Mouse (Mus musculus) embryonic facial prominence, embryonic 13.5 days (tissue): ENCODE data around the gene Kif18b. TPM values are rescaled to one million over a fixed set of nuclear protein-coding genes. Genes with fewer than 3 reads are reported as not detected.

ENCODE experiments used
- ATAC-seq: fragments of 200-750 bp; cut with Nextera tagmentation; 2 replicates; pipeline ENCODE4 v1.8.0; 2017; ENCODE audit warnings: low read depth; ENCODE audit not compliant: insufficient number of reproducible peaks, insufficient read depth, low FRiP score, low TSS enrichment
- H3K27ac ChIP-seq: fragments of 300-500 bp; sonication (generic); 2 replicates; pipeline ENCODE4 v1.5.1; 2015; ENCODE audit warnings: moderate library complexity, mild to moderate bottlenecking, inconsistent platforms
- H3K27me3 ChIP-seq: fragments of 300-500 bp; sonication (generic); 2 replicates; pipeline ENCODE4 v1.6.1; 2015; ENCODE audit warnings: mild to moderate bottlenecking, inconsistent platforms
- H3K36me3 ChIP-seq: fragments of 300-500 bp; sonication (generic); 2 replicates; pipeline ENCODE4 v1.6.1; 2015; ENCODE audit warnings: mild to moderate bottlenecking, inconsistent platforms
- H3K4me1 ChIP-seq: fragments of 300-500 bp; sonication (generic); 2 replicates; pipeline ENCODE4 v1.6.1; 2015; ENCODE audit warnings: inconsistent platforms
- H3K4me2 ChIP-seq: fragments of 300-500 bp; sonication (generic); 2 replicates; pipeline ENCODE4 v1.6.1; 2015; ENCODE audit warnings: moderate library complexity, mild to moderate bottlenecking, inconsistent platforms
- H3K4me3 ChIP-seq: fragments of 300-500 bp; sonication (generic); 2 replicates; pipeline ENCODE4 v1.5.1; 2015; ENCODE audit warnings: mild to moderate bottlenecking, inconsistent platforms
- H3K9ac ChIP-seq: fragments of 300-500 bp; sonication (generic); 2 replicates; pipeline ENCODE4 v1.6.1; 2015; ENCODE audit warnings: mild to moderate bottlenecking, inconsistent platforms
- H3K9me3 ChIP-seq: fragments of 300-500 bp; sonication (generic); 2 replicates; pipeline ENCODE4 v1.6.1; 2016; ENCODE audit warnings: inconsistent platforms
- WGBS: fragments of 180-500 bp; shearing (Covaris S2); methylation state at CpG from one replicate; pipeline ENCODE4 v1.1.7; 2015; ENCODE audit warnings: mixed read lengths; 5-methylcytosine and 5-hydroxymethylcytosine counted together
- polyA plus RNA-seq: library from polyadenylated mRNA; unstranded; fragments of >200 nt; fragmentation: Nextera tagmentation; extraction: Ambion mirVana; gene quantifications from 2 replicates; pipeline ENCODE4 v1.2.1, GENCODE M21; 2015

The Kif18b gene
- polyA plus RNA-seq, 1 experiment from 2014 or later = 11.0 TPM

GRCm38 (mm10) chr11:102956962-102957614 lies 32.2 kb upstream of the Kif18b start:
- 58% methylated on average over 16 of the region's 16 CpGs for WGBS

GRCm38 (mm10) chr11:102952922-102953321 lies 28.0 kb upstream of the Kif18b start:
- no peak overlapping the region for H3K4me3 ChIP-seq
- 32% methylated on average over 6 of the region's 6 CpGs for whole genome bisulfite sequencing
- H3K4me1 ChIP-seq = peaks cover 21% of the 10 kb centered on the region
- H3K27me3 ChIP-seq = peaks cover 72% of the 10 kb centered on the region
- no peak overlapping the region; the same call in 1 of the 2 replicates for H3K27ac ChIP-seq
- no peaks in the 10 kb centered on the region for H3K9me3 ChIP-seq
- no peaks in the 10 kb centered on the region for H3K36me3 ChIP-seq
- H3K4me2 ChIP-seq = no peak overlapping the region
- no peak overlapping the region for H3K9ac ChIP-seq
- no peak for ATAC-seq

More at GRCm38 (mm10) chr11:102956962-102957614, 32.2 kb upstream of the Kif18b start:
- peaks cover 11% of the 10 kb centered on the region for H3K4me1 ChIP-seq
- no peaks in the 10 kb centered on the region for H3K36me3 ChIP-seq
- no peaks in the 10 kb centered on the region for H3K9me3 ChIP-seq
- 0 out of 2 replicates have a peak, but pooled peaks have one; percentile 20 for ATAC-seq
- no peak overlapping the region for H3K4me3 ChIP-seq
- H3K9ac ChIP-seq = no peak overlapping the region
- H3K4me2 ChIP-seq = no peak overlapping the region
- peaks cover 30% of the 10 kb centered on the region for H3K27me3 ChIP-seq
- H3K27ac ChIP-seq = no peak overlapping the region

GRCm38 (mm10) chr11:102948043-102948961 lies 23.4 kb upstream of the Kif18b start:
- peak overlapping the region; percentile 72 for H3K9ac ChIP-seq
- no peak for ATAC-seq
- H3K36me3 ChIP-seq = no peaks in the 10 kb centered on the region
- peak overlapping the region; percentile 83 for H3K4me2 ChIP-seq
- peak overlapping the region; percentile 49 for H3K4me3 ChIP-seq
- H3K9me3 ChIP-seq = no peaks in the 10 kb centered on the region
- peaks cover 95% of the 10 kb centered on the region for H3K27me3 ChIP-seq
- H3K4me1 ChIP-seq = peaks cover 48% of the 10 kb centered on the region
- WGBS = 2% methylated on average over 51 of the region's 51 CpGs
- no peak overlapping the region for H3K27ac ChIP-seq

GRCm38 (mm10) chr11:102946992-102947343 lies 22.0 kb upstream of the Kif18b start:
- H3K9me3 ChIP-seq = no peaks in the 10 kb centered on the region
- H3K36me3 ChIP-seq = no peaks in the 10 kb centered on the region
- H3K4me3 ChIP-seq = peak overlapping the region; percentile 44
- no peak for ATAC-seq
- H3K9ac ChIP-seq = no peak overlapping the region
- H3K4me1 ChIP-seq = peaks cover 42% of the 10 kb centered on the region
- H3K4me2 ChIP-seq = peak overlapping the region; percentile 70
- H3K27ac ChIP-seq = no peak overlapping the region
- 6% methylated on average over 8 of the region's 8 CpGs for WGBS
- H3K27me3 ChIP-seq = peaks cover 99% of the 10 kb centered on the region

GRCm38 (mm10) chr11:102946265-102946991 lies 21.5 kb upstream of the Kif18b start, which contains the start of gene C1ql1:
TSS of gene C1ql1 (minus strand) at chr11:102946688.
- peak within 1 kb of the TSS; percentile 70 for H3K4me2 ChIP-seq
- H3K4me1 ChIP-seq = peaks cover 42% of the 10 kb centered on the region
- H3K4me3 ChIP-seq = peak within 1 kb of the TSS; percentile 44
- 1% methylated on average over 64 of the region's 87 CpGs for WGBS
- no peaks in the 10 kb centered on the region for H3K36me3 ChIP-seq
- H3K27me3 ChIP-seq = peaks cover 99% of the 10 kb centered on the region
- peak within 1 kb of the TSS; percentile 51 for H3K9ac ChIP-seq
- no peaks in the 10 kb centered on the region for H3K9me3 ChIP-seq
- H3K27ac ChIP-seq = no peak within 1 kb of the TSS
- ATAC-seq = peak; percentile 79; the same call in 1 of the 2 replicates

GRCm38 (mm10) chr11:102945306-102946264 lies 20.7 kb upstream of the Kif18b start:
- peaks cover 42% of the 10 kb centered on the region for H3K4me1 ChIP-seq
- no peaks in the 10 kb centered on the region for H3K9me3 ChIP-seq
- WGBS = 2% methylated on average over 53 of the region's 54 CpGs
- peak overlapping the region; percentile 44 for H3K4me3 ChIP-seq
- no peak for ATAC-seq
- no peak overlapping the region for H3K27ac ChIP-seq
- H3K36me3 ChIP-seq = no peaks in the 10 kb centered on the region
- peak overlapping the region; percentile 51; the same call in 1 of the 2 replicates for H3K9ac ChIP-seq
- H3K4me2 ChIP-seq = peak overlapping the region; percentile 70
- peaks cover 99% of the 10 kb centered on the region for H3K27me3 ChIP-seq

GRCm38 (mm10) chr11:102941236-102941635 lies 16.3 kb upstream of the Kif18b start:
- WGBS = 61% methylated on average over 6 of the region's 6 CpGs
- no peak overlapping the region for H3K9ac ChIP-seq
- no peak for ATAC-seq
- H3K4me3 ChIP-seq = no peak overlapping the region
- H3K27ac ChIP-seq = no peak overlapping the region
- H3K4me1 ChIP-seq = peaks cover 41% of the 10 kb centered on the region
- H3K9me3 ChIP-seq = no peaks in the 10 kb centered on the region
- no peaks in the 10 kb centered on the region for H3K36me3 ChIP-seq
- H3K27me3 ChIP-seq = peaks cover 77% of the 10 kb centered on the region
- H3K4me2 ChIP-seq = no peak overlapping the region

GRCm38 (mm10) chr11:102939024-102939675 lies 14.2 kb upstream of the Kif18b start:
- Histone ChIP-seq H3K4me2 (peak overlapping the region; percentile 38), H3K27me3 (peaks cover 63% of the 10 kb centered on the region), H3K4me1 (peaks cover 29% of the 10 kb centered on the region), H3K9ac (no peak overlapping the region), H3K9me3 (no peaks in the 10 kb centered on the region), H3K27ac (no peak overlapping the region), H3K4me3 (no peak overlapping the region), H3K36me3 (no peaks in the 10 kb centered on the region)
- no peak for ATAC-seq
- WGBS = 26% methylated on average over 13 of the region's 13 CpGs

GRCm38 (mm10) chr11:102937529-102938182 lies 12.7 kb upstream of the Kif18b start:
- Histone ChIP-seq H3K9ac (0 out of 2 replicates have a peak overlapping the region, but pooled peaks have one; percentile 41), H3K9me3 (no peaks in the 10 kb centered on the region), H3K4me2 (no peak overlapping the region), H3K4me3 (no peak overlapping the region), H3K27ac (peak overlapping the region; percentile 30; the same call in 1 of the 2 replicates), H3K36me3 (no peaks in the 10 kb centered on the region), H3K27me3 (peaks cover 51% of the 10 kb centered on the region), H3K4me1 (peaks cover 29% of the 10 kb centered on the region)
- no peak for ATAC-seq
- WGBS = 41% methylated on average over 3 of the region's 3 CpGs

GRCm38 (mm10) chr11:102936272-102936671 lies 11.3 kb upstream of the Kif18b start:
- Histone ChIP-seq H3K9ac (no peak overlapping the region), H3K27me3 (peaks cover 39% of the 10 kb centered on the region), H3K36me3 (no peaks in the 10 kb centered on the region), H3K4me2 (no peak overlapping the region), H3K4me3 (no peak overlapping the region), H3K4me1 (peaks cover 29% of the 10 kb centered on the region), H3K27ac (0 out of 2 replicates have a peak overlapping the region, but pooled peaks have one; percentile 30), H3K9me3 (no peaks in the 10 kb centered on the region)
- no peak for ATAC-seq
- WGBS = 39% methylated on average over 4 of the region's 4 CpGs
